ENCODE assay signal across 28 mouse cellular contexts in genomic region chr17:17631985-17632384, GRCm38 (mm10).
"Had no signal": no experiment of that assay in that cellular context is flagged by ENCODE, and none has a peak within 500 bp of the region (broad histone marks: within the 10 kb centered on the region; RNA-seq: fewer than 3 reads in every experiment).

No protein-coding gene starts in this region.

- H3K4me2 ChIP-seq: heart, embryonic 11.5 days; heart, embryonic 13.5 days; heart, embryonic 15.5 days; hindbrain, embryonic 12.5 days; hindbrain, embryonic 14.5 days; intestine, embryonic 15.5 days; kidney, embryonic 15.5 days; limb, embryonic 12.5 days; liver, embryonic 11.5 days; liver, embryonic 13.5 days; liver, embryonic 15.5 days had no signal

- H3K27me3 ChIP-seq: heart, embryonic 13.5 days; heart, embryonic 15.5 days; hindbrain, embryonic 12.5 days; intestine, embryonic 15.5 days; kidney, embryonic 15.5 days; limb, embryonic 12.5 days; liver, embryonic 13.5 days; liver, embryonic 15.5 days had no signal

- ATAC-seq: hindbrain, embryonic 16.5 days; inflammation-experienced regulatory T-cells, adult 6 months; intestine, embryonic 15.5 days; intestine, postnatal 0 days had no signal

- H3K4me3 ChIP-seq: heart, adult 2 months; heart, embryonic 13.5 days; heart, embryonic 15.5 days; hindbrain, embryonic 10.5 days; hindbrain, embryonic 12.5 days; intestine, embryonic 15.5 days; kidney, embryonic 15.5 days; layer of hippocampus, adult 2 months; left cerebral cortex, adult 2 months; limb, embryonic 10.5 days; limb, embryonic 12.5 days; liver, embryonic 13.5 days; liver, embryonic 15.5 days had no signal

- H3K4me1 ChIP-seq: heart, embryonic 13.5 days; heart, embryonic 15.5 days; hindbrain, embryonic 10.5 days; hindbrain, embryonic 12.5 days; intestine, embryonic 15.5 days; limb, embryonic 12.5 days; liver, embryonic 13.5 days; liver, embryonic 15.5 days had no signal

- H3K36me3 ChIP-seq: heart, embryonic 13.5 days; heart, embryonic 15.5 days; hindbrain, embryonic 10.5 days; hindbrain, embryonic 12.5 days; intestine, embryonic 15.5 days; kidney, embryonic 15.5 days; limb, embryonic 10.5 days; limb, embryonic 12.5 days; liver, embryonic 13.5 days; liver, embryonic 15.5 days had no signal

- H3K27ac ChIP-seq: heart, adult 2 months; heart, embryonic 13.5 days; heart, embryonic 15.5 days; hindbrain, embryonic 10.5 days; hindbrain, embryonic 12.5 days; hindbrain, embryonic 14.5 days; intestine, embryonic 15.5 days; kidney, embryonic 15.5 days; layer of hippocampus, adult 2 months; left cerebral cortex, adult 2 months; limb, embryonic 10.5 days; limb, embryonic 12.5 days; liver, embryonic 13.5 days; liver, embryonic 15.5 days had no signal

- H3K9me3 ChIP-seq: heart, embryonic 15.5 days; hindbrain, embryonic 10.5 days; hindbrain, embryonic 12.5 days; intestine, embryonic 15.5 days; kidney, embryonic 15.5 days; limb, embryonic 10.5 days; limb, embryonic 12.5 days; liver, embryonic 13.5 days; liver, embryonic 15.5 days had no signal

- DNase-seq: gastrocnemius, postnatal 14 days; heart, adult 2 months; heart, postnatal 14 days; heart, postnatal 36 days; kidney, adult 2 months; kidney, adult 9 months; kidney, postnatal 10 days; kidney, postnatal 25 days; kidney, postnatal 4 days; liver; liver, embryonic 13.5 days had no signal

- H3K9ac ChIP-seq: heart, embryonic 13.5 days; heart, embryonic 15.5 days; hindbrain, embryonic 12.5 days; hindbrain, embryonic 14.5 days; intestine, embryonic 15.5 days; kidney, embryonic 15.5 days; limb, embryonic 12.5 days; liver, embryonic 13.5 days; liver, embryonic 15.5 days had no signal
